Mouse (Mus musculus): ENCODE results near the gene Gal. TPM values are rescaled to one million over a fixed set of nuclear protein-coding genes. Genes with fewer than 3 reads are reported as not detected.

The Gal gene
- total RNA-seq, 2 experiments from 2014 or later = 1.3 to 2.0 TPM

DNA sequence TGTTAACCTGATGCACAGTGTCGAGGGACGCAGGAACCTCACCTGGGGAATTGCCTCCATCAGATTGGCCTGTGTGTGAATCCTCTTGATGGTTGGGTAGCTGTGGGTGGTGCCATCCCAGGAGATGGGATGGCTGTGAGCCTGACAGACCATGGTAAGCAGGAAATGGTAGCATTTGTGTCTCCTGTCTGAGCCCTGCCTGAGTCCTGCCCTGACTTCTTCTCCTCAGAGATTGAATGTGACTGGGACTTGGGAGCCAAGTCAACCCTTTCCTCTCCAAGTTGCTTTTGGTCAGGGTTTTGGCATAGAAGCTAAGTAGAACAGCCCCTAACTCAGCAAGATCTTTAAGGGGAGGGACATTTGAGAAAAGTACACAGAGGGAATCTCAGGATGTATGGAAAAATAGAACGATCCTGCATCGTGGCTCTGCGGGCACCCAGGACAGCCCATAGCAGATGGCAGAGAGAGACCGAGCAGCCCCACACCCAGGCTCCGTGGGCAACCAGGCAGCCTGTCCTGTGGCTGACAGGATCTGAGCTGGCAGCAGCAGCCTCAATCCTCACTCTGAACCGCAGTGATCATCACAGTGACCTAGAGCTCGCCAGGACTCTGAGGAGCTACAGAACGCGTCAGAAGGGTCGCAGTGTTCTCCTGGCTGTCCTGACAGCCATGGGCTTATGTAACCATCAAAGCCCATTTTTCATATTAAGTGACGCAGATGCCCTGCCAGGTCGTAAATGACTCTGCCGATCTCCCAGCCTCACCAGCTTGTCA, 13.9 kb upstream of the Gal start:
- intact Hi-C loops (cut with DNase I) = no loop called here
- DNase-seq (ENCODE audit: extremely low spot score in 1 of 2, low spot score in 2 of 2) = no peak

DNA sequence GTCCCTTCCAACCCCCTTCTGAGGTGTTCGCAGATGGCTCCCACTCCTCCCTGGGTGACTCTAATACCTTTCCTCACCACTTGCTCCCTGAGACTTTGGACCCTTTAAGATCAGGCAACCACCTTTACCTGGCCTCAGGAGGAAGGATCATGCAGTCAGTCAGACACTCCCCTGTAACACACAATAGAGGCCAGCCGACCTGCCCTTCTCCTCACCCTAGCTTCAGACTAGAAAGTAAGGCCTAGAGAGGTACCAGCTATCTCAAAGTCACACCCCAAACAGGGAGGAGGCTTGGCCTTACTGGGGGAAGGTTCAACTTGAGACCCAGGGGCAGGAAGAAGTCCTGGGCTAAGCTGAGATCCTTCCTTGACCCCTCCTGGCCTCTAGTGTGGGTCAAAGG, 9.9 kb upstream of the Gal start:
- intact Hi-C loops (cut with DNase I) = no loop called here

DNA sequence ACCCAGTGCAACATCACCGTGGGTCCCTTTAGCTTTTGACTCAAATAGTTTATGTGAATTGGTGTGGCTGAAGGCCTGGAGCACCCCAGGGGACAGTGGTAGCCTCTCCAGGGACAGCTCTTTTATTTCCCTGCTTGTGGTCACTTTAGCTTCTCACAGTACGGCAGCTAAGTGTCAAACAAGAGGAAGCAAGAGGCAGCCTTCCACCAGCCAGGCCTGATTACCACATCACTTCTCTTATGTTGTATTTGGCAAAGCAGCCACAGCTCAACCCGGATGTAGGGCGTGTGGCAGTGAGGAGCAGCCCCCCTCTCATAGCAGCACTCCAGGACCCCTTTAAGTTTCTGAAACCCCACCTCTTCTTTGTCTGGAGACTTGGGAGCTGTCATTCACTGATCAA, 8.6 kb upstream of the Gal start:
- intact Hi-C loops (cut with DNase I) = no loop called here
- no peak for DNase-seq (ENCODE audit: extremely low spot score in 1 of 2, low spot score in 2 of 2)

More for the DNA sequence above, 9.9 kb upstream of the Gal start:
- DNase-seq (ENCODE audit: extremely low spot score in 1 of 2, low spot score in 2 of 2) = no peak

DNA sequence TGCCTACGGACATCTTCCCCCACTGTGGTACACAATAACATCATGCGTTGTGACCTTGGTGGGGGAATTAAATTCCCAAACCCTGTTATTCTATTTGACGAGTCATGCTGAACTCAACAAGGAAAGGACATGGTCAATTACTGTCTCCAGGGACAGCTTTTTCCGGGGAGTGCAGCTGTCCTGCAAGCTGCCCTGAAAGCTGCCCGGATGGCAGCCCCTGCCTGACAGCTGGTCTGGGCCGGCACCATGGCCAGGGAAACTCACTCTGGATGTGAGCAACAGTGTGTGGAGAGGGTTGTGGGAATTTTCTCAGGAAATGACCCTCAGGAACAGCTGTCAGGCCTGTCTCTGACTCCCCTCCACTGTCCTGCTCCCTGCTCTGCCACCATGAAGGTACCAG, 8.1 kb upstream of the Gal start:
- intact Hi-C loops (cut with DNase I) = no loop called here
- DNase-seq (ENCODE audit: extremely low spot score in 1 of 2, low spot score in 2 of 2) = peak in 1 of 2 experiments; percentile 43

DNA sequence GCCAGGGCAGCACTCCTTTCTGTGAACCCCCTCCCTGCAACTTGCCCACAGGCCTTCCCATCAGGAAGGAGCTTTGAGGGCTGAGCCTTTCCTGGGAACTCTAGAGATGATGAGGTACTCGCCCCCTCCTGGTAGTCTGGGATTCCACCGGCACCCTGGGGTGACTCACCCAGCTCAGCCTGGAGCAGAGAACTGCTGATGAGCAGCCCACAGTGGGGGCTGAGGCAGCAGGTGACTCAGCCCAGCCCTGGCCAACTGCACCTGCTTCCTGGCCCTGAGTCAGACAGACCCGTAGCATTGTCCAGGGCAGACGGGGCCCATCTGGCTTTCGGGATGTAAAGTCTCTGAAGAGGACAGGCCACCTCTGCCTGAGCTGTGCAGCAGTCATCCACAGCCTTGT, 4.9 kb upstream of the Gal start:
- DNase-seq (ENCODE audit: extremely low spot score in 1 of 2, low spot score in 2 of 2) = peak in 1 of 2 experiments; percentile 37

DNA sequence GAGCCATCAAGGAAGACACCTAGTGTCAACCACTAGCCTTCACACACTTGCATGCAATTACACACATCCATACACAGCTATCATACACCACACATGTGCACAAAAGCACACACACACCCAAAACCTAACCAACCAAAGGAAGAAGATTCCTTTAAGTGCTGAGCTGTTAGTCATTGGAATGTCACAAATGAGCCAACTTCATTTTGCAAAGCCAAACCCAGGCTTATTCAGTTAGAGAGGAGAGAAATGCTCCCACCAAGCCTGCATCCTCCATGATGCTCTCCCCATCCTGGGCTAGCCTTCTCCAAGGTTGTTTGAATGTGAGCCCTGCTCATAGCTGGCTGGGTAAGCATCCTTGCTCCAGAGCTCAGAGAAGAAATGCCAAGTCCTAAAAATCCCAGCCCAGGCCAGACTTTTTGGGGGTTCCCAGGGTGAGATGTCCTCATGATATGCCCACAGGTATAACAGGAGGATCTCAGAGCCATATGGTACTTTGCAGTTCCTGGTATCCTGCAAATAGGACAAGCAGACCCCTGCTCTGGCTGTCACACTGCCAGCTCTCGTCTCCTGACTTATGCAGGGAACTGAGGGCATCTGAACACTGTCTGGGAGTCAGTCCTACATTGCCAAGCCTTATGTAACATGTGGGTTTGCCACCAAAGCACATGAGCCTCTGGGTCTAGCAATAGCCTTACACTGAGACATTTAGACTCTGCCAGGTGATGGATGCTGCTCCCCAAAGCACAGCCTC, 8.6 kb downstream of the Gal start:
- intact Hi-C loops (cut with DNase I) = no loop called here
- no peak for DNase-seq (ENCODE audit: extremely low spot score in 1 of 2, low spot score in 2 of 2)

More for the DNA sequence above, 4.9 kb upstream of the Gal start:
- intact Hi-C loops (cut with DNase I) = no loop called here

DNA sequence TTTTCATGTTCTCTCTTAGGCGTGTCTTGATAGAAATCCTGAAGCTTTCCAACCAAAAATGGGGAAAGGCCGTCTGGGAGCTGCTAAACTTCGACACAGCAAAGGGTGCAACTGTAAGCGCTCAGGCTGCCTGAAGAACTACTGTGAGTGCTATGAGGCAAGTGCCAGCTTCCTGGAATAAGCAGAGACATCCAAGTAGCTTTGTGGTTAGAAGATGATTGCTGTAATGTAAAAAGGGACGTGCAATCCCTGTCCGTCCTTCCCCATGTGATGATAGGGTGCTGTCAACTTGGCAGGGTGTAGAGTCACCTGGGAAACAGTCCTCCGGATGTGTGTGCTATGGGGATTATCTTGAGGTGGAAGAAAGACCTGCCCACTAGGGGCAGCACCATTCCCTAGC, 10.3 kb downstream of the Gal start:
- no peak for DNase-seq (ENCODE audit: extremely low spot score in 1 of 2, low spot score in 2 of 2)
- intact Hi-C loops (cut with DNase I) = no loop called here

DNA sequence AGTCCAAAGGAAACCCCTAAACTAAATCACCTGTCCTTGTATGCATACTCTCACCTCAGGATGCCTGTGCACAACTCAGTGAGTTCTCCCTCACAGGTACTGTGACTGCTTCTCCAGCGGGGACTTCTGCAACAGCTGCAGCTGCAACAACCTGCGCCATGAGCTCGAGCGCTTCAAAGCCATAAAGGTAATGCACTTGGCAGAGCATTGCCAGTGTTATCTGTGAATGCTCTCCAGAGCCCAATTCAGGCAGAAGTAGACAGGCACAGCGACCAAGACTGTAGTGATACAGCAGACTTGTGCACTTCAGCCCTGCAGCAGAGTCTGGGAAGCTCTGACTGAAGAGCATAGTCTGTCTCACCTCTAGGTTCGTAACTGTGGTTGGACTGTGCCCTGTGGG, 12.0 kb downstream of the Gal start:
- intact Hi-C loops (cut with DNase I) = no loop called here
- DNase-seq (ENCODE audit: extremely low spot score in 1 of 2, low spot score in 2 of 2) = no peak

DNA sequence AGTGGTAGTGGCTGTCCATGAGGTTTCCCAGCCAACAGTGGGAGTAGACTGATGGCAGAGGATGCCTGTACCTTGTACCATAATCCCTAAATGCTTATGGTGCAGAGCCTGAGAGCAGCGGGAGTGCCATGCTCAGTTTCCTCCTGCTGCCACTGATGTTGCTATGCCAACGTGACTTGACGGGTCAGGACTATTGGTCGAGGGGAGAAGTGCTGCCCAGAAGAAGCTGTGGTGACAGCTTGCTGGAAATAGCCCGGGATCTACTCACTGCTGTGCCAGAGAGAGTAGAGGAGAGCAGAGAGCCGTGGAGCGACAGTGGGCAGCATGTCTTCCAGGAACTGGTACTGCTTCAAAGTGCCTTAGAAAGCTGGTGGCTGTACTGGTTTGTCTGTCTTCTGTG, 12.4 kb downstream of the Gal start:
- intact Hi-C loops (cut with DNase I) = no loop called here
- DNase-seq (ENCODE audit: extremely low spot score in 1 of 2, low spot score in 2 of 2) = no peak

DNA sequence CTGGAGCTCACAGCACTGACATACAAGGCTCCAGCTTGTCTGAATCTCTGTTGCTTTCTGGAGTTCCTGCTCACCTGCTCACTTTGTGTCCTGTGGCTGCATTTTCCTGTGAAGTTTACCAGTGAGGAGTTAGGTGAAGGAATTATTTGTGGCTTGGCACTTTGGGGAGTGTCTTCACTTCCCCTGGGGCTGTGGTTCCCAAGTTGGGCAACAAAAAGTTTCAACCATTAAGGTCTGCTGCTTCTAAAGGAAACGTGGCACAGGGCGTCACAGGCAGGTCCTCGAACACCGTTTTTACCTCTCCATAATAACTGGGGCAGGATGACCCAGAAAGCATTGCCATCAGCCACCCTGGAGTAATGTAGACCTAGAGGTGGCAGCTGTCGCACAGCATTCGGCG, 12.8 kb downstream of the Gal start:
- intact Hi-C loops (cut with DNase I) = no loop called here
- DNase-seq (ENCODE audit: extremely low spot score in 1 of 2, low spot score in 2 of 2) = no peak

DNA sequence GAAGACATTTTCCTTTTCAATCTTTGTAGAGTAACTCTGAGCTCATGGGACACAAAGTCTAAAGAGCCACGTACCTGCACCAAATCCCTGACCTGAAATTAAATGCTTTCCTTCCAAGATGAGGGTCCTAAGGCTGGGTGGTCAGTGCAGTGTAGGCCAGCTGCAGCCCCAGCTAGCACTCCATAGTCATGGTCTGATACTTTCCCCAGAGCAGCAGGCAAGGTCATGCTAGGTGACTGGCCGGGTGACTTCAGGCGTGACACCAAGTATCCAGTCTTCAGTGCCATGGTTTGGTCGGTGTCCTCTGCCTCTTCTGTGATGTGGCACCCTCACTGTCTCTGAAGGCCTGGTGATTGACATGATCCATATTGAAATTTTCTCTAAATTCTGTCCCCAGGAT, 14.3 kb downstream of the Gal start:
- no peak for DNase-seq (ENCODE audit: extremely low spot score in 1 of 2, low spot score in 2 of 2)
- intact Hi-C loops (cut with DNase I) = no loop called here

DNA sequence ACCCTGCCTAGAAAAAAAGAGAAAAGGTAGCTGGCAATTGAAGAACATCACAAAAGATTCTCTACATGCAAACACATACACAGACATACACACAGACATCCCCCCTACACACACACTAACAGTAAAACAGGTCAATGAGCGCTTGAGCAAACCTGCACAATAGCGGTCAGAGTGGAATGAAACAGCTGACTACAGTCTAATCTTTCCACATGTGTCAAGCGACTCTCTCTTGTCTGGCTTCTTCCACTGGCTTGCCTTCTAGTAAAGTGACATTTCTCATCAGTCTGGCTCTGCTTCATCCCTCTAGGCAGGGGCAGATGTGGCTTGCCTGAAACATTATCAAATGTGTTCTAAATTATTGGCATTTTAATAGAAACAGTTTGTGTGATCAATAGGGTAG, 20.1 kb downstream of the Gal start:
- DNase-seq (ENCODE audit: extremely low spot score in 1 of 2, low spot score in 2 of 2) = no peak
- intact Hi-C loops (cut with DNase I) = no loop called here

DNA sequence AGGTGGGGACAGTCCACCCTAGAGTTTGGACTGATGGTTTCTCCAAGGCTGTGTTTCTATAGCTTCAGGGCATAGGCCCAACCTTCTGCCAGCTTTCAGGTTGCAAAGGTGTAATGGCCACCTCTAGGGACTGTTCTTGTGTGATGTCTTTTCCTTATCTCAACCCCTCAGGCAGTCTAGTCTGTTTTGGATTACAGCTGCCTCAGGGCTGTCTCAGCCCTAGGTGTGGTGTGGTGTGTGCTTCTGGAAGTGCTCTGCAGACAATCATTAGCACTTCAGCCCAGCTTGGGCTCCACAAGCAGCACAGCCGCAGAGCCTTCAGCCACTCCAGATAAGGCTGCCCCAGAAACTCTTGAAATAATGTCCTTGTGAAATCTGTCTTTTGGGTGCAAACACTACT, 22.0 kb downstream of the Gal start:
- intact Hi-C loops (cut with DNase I) = no loop called here
- no peak for DNase-seq (ENCODE audit: extremely low spot score in 1 of 2, low spot score in 2 of 2)

DNA sequence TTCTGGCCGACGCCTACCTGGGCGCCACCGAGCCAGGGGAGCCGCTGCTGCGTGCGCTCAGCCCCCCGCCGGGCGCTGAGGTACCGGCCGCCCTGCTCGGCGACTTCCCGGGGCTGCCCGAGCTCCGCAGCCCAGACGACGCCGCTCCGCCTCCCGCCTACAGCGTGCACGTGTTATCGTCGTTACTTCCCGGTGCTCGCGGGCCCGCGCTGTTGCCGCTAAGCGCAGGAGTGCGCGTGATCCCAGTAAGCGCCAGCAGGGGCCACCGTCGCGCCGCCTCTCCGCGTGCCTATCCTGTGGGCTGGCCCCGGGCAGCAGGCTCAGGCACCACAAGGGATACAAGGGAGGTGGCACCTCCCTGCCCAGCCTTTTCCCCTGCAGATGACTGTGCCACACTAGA, 25.3 kb downstream of the Gal start:
- intact Hi-C loops (cut with DNase I) = loop anchor here (5.0 kb wide), 1 partner anchor 63 kb away; no protein-coding TSS in a partner anchor
- DNase-seq (ENCODE audit: extremely low spot score in 1 of 2, low spot score in 2 of 2) = peak; percentile 82 to 93

DNA sequence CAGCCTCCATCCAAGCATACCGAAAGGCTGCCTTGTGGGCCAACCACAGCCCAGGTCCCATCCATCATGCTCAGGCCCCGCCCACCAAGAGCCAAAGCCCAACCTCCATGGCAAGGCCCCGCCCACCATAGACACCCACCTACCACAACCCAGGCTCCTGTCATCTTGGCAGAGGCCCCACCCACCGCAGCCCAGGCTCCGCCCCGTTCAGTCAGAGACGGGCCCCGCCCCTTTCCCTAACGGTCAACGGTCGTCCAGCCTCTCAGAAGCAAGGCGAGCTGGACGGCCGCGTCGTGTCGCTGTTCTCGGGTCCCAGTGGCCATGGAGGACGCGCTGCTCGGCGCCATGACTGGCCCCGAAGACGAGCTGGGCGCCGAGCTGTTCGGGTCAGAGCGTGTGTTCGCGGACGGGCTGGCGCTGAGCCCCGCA, 25.7 kb downstream of the Gal start, which contains the start of gene Tesmin:
Gene Tesmin (plus strand): TSS at position 229 of the 429 bp plus-strand sequence.
- peak; percentile 82 to 97 for DNase-seq (ENCODE audit: extremely low spot score in 1 of 2, low spot score in 2 of 2)
- intact Hi-C loops (cut with DNase I) = loop anchor here (5.0 kb wide), 1 partner anchor 64 kb away; no protein-coding TSS in a partner anchor

DNA sequence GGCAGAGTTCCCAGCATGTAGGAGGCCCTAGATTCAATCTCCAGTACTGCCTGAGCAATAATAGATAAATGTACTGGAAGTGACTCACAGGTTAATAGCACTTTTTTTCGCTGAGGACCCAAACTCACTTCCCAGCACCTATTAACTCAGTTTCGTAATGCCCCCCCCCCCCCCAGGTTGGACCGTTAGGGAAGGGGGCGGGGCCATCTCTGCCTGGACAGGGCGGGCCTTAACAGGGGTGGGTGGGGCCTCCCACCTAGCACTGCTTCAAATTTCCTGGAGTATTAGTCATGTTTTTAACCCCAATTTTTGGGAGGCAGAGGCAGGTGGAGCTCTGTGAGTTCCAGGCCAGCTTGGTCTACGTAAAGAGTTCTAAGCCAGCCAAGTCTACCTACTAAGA, 26.3 kb downstream of the Gal start:
- DNase-seq (ENCODE audit: extremely low spot score in 1 of 2, low spot score in 2 of 2) = no peak
- intact Hi-C loops (cut with DNase I) = loop anchor here (5.0 kb wide), 1 partner anchor 64 kb away; no protein-coding TSS in a partner anchor

DNA sequence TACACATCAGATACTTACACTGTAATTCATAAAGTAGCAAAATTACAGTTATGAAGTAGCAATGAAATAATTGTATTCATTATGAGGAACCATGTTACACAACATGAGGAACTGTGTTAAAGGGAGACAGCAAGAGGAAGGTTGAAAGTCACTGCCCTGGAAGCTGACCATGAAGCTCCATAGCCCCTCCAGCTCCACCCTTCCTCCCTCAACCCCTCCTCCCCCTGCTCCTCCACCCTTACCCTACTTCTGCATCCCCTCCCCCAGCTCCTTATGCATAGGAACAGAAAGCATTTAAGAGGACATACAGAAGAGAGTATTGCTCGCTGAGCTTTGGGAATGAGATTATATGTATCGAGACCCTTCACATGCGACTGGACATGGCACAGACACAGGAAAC, 35.7 kb downstream of the Gal start:
- no peak for DNase-seq (ENCODE audit: extremely low spot score in 1 of 2, low spot score in 2 of 2)
- intact Hi-C loops (cut with DNase I) = no loop called here

DNA sequence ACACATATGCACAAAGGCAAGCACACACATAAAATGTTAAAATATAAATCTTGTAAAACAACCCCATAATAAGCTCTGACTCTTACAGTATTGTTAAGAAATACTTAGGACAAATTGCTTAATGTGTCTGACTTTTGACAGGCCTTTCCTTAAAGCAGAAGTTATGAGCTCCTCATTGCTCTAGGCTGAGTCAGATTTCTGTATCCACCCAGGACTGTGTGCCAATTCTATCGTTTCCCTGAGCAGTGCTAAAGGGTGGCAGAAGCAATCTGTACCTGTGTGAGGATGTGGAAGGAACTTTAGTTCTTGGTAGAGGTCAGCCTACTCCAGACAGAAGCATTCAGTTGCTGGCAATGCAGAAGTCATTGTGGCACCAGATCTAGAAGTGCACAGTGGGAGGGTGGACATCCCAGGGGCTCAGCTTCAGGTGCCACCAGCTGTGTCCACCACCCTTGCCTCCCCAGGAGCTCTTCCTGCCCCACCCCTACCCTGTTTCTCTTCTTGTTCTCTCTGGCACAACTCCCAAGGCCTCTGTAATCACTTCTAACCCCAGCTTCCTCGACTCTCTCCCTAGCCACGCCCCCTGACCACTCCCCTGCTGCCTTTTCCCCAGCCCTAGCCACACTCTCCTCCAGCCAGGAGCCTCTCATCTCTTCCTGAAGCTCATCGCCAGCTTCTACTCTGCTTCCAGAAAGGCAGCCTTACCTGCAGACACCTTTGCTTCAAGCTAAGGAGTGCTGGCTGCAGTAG, 37.2 kb downstream of the Gal start:
- DNase-seq (ENCODE audit: extremely low spot score in 1 of 2, low spot score in 2 of 2) = peak in 1 of 2 experiments; percentile 41
- intact Hi-C loops (cut with DNase I) = no loop called here

DNA sequence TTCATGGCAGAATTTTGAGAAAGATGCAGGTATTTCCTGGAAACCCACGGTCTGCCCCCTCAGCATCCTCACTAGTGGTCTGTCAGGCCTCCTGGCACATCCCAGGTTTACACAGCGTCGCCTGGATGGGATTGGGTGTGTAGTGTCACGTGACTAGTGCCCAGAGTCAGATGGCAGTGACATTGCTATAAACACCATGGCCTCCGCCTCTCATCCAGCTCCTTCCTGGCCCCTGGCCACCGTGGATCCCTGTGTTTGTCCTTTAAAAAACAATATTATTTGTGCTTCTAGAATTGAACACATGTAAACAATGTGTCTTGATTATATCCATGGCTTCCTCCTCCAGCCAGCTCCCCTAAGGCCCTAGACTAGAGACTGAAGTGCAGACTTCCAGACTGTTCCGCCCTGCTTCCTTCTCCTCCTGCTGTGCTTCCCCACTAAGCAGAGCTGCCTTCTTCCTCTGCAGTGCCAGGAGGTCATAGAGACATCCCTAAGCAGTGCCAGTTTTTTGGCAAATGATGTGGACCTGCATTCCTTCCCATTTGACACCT, 38.3 kb downstream of the Gal start:
- intact Hi-C loops (cut with DNase I) = no loop called here
- peak in 1 of 2 experiments; percentile 46 for DNase-seq (ENCODE audit: extremely low spot score in 1 of 2, low spot score in 2 of 2)

Measured in left cerebral cortex, postnatal 10 days (tissue).